Mouse (Mus musculus) CH12.LX (cell line): ENCODE measurements around the gene Tbc1d9b.

Experiments
- CTCF ChIP-seq, 2 experiments: IDR thresholded peaks in 1 of 2; conservative IDR thresholded peaks in 1 of 2; 2 replicates each; pipeline ENCODE4 v1.5.1; 2011 to 2012; ENCODE audit warnings: low read depth in 2 of 2, low read length in 2 of 2, improper control_type of control experiment in 1 of 2, inconsistent platforms in 1 of 2, mild to moderate bottlenecking in 1 of 2, moderate library complexity in 1 of 2
- ETS1 ChIP-seq: conservative IDR thresholded peaks from 2 replicates; pipeline ENCODE4 v1.6.1; 2012; ENCODE audit warnings: low read depth, mild to moderate bottlenecking, inconsistent platforms, low read length, improper control_type of control experiment, moderate library complexity
- POLR2A ChIP-seq: IDR thresholded peaks from 2 replicates; pipeline ENCODE4 v1.6.1; 2011; ENCODE audit warnings: low read depth, mild to moderate bottlenecking, improper control_type of control experiment, low read length
- TCF12 ChIP-seq: IDR thresholded peaks from 2 replicates; pipeline ENCODE4 v1.6.1; 2014; ENCODE audit warnings: low read depth, mild to moderate bottlenecking, inconsistent platforms, low read length, improper control_type of control experiment
- USF2 ChIP-seq: conservative IDR thresholded peaks from 2 replicates; pipeline ENCODE4 v1.6.1; 2011; ENCODE audit warnings: low read depth, low read length, improper control_type of control experiment
- ZC3H11A ChIP-seq: IDR thresholded peaks from 2 replicates; pipeline ENCODE4 v1.6.1; 2012; ENCODE audit warnings: low read depth, mild to moderate bottlenecking, inconsistent platforms, low read length, improper control_type of control experiment

- TF ChIP-seq ZC3H11A: no peak
- no peak for TF ChIP-seq USF2
- no peak for TF ChIP-seq POLR2A
- TF ChIP-seq ETS1: no peak
- no peak for TF ChIP-seq TCF12
- TF ChIP-seq CTCF (conservative IDR thresholded peaks at IDR 0.05 in 1 of 2, IDR thresholded peaks at IDR 0.05 in 1 of 2; ENCODE audit: low read depth in 2 of 2, low read length in 2 of 2): no peak
Observed at GRCm38 (mm10) chr11:50097091-50097490, 34.1 kb upstream of the Tbc1d9b start.
